Mouse (Mus musculus): ENCODE data around the gene Fbxo28.
"Not testable (repeated sequence)": the region's sequence is repeated elsewhere in the genome, so short reads cannot be mapped to it uniquely, and the experiment has no call there.

The Fbxo28 gene

DNA sequence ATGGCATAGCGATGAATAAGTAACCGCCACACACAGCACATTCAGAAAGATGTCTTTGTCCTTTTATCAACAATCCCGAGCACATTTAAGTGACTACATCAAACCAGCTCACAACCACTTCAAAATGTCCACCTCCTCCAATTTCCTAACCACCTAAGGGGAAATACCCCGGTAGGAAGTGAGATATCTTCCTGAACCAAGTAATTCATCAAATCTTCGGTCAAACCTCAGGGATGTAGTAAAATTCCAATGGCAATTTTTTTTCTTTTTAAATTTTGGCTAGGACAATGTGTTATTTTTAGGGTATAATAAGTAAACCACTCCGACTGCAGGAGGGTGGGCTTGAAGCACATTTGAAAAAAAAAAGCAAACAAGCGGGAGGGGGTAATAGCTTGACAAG lies 1.1 kb downstream of the Fbxo28 start:
- DNase-seq: no peak

DNA sequence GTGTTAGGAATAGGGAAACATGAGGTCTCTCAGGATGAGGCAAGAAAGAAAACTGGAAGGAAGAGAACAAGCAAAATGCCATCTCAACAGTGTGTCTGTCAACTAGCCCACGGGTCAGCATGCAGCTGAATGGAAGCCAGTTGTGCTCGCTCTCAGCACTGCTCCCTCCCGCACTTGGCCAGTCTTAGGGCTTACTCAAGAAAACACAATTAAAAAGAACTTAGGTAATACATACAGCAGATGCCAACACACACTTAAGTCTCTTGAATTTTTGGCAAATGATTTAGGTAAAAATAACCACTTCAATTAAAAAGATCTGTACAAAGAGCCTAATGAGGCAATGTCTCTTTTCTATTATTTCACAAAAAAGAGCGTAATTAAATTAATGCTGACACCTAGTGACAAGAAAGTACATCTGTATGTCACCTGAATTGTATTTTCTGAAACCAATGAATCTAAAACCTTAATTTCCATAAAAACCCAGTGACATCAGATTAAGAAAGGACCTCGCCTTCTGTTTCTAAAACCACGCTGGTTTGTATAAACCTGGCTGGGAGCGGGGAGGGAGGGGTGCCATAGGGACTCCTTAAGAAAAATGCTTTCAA lies 2.4 kb downstream of the Fbxo28 start:
- DNase-seq: no peak

DNA sequence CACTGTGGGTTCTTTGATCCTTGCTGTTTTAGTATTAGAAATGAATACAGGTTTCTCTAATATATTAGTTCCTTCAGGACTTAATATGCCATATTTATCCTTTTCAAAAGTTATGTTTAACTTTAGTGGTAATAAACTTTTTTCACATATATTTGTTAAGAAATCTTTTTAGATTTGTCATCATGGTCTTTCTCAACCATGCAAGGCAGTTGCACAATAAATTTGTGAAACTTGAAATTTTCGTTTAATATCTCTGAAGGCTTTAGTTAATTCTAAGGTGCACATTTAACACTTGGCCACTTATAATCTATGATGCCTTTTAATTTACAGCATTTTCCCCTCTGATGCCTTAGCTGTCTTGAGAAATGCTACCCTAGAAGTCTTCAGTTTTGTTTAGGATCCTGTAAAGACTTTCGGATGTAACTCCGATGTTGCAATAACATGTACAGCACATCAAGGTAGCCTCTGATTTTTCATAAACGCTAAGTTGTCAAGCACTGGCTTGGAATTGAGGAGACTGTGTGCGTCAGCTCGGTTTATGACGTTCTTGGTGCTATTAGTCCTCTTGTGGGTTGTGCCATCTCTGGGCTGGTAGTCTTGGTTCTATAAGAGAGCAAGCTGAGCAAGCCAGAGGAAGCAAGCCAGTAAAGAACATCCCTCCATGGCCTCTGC lies 7.5 kb downstream of the Fbxo28 start:
- no peak for DNase-seq

- no peak for DNase-seq
Measured at GRCm38 (mm10) chr1:182332090-182333034, 9.1 kb downstream of the Fbxo28 start.

DNA sequence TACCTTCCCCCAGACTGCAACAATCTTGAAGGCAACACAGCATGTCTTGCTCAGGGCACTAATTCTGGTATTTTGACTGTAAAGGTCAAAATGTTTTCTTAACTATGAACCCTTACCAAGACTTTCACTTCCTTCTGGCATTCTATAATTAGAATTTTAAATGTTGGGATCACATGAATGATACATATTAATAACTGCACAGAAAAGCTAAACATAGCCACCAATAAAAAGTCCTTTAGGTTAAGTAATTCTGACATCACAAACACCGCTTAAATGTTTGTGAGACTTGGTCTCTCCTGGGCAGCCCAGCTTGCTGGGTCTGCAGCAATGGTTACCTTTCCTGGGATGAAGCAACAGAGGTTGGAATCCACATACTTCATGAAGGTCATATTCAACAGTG lies 15.5 kb downstream of the Fbxo28 start:
- no peak for DNase-seq

GRCm38 (mm10) chr1:182324552-182324951 lies 16.9 kb downstream of the Fbxo28 start:
- DNase-seq: no peak

DNA sequence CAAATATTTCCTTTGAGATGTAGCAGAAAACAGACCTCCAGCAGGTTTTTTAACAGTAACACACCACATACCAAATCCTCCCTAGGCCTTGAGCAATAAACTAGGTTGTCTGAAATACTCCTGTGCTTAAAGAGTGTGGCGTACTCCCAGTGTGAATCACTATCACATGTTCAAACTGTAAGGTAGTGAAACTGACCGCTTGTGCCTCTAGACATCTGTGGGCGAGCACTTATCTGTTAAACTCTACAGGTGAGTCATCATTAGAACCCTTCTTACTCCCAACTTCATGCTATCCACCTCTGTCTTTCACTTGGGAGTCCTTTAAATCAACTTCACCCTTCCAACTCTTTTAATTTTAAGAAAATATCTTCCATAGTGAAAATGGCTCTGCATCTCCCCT lies 18.3 kb downstream of the Fbxo28 start:
- no peak for DNase-seq

GRCm38 (mm10) chr1:182314201-182314600 lies 27.2 kb downstream of the Fbxo28 start:
- DNase-seq: no peak

DNA sequence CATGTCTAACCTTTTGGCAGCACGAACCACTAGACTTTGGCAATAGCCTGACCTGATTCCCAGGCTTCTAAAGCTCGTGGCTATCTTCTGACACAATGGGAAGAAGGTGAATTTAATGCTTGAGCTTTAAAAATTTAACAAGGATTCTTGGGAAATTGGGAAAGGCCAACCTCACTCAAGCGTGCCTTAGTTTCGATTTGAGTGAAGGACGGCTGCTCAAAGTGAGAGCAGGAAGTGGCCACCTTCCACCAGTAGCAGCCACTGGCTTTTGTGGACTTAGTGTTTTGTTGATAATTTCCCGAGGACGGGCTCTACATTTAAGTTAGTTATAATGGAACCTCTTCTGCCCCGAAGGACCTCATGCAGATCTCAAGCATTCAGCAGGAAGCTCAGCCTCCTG lies 28.2 kb downstream of the Fbxo28 start:
- DNase-seq: no peak

GRCm38 (mm10) chr1:182311376-182311775 lies 30.1 kb downstream of the Fbxo28 start:
- DNase-seq: peak in 1 of 2 experiments; percentile 8

DNA sequence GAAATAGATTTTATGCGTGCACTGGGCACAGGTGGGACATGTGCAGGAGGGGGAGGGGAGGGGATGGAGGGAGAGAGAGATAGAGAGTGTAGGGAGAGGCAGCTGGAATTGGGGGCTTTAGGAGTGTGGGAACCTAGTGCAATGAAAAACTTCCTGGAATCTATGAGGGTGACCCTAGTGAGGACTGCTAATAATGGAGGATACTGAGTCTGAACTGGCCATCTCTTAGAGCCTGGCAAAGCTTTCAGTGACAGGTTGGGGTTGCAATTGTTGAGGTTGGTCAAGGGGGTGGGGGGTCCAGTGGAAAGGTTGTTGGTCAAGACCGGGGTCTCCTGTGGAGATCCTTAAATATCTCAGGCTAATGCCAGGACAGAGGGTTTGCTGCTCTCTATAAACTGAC lies 31.1 kb downstream of the Fbxo28 start:
- no peak for DNase-seq

- no peak for DNase-seq
Measured at GRCm38 (mm10) chr1:182309403-182309802, 32.0 kb downstream of the Fbxo28 start.

DNA sequence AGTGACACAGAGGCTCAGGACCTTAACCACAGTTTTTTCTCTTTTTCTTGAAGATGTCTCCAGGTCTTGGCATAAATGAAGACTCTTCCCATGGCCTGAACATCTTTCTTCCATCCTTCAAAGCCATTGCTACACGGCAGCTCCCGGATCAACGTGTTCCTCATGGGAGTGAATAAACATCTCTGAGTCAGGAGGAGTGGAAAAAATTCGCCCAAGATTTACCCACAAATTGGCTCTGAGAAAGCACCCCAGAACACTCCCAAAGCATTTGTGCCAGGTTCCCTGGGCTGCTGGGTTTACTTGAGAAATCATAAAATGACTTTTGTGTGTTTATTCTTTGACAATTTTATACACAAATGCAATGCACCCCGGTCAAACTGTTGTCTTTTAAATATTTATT lies 38.5 kb downstream of the Fbxo28 start:
- DNase-seq: no peak

DNA sequence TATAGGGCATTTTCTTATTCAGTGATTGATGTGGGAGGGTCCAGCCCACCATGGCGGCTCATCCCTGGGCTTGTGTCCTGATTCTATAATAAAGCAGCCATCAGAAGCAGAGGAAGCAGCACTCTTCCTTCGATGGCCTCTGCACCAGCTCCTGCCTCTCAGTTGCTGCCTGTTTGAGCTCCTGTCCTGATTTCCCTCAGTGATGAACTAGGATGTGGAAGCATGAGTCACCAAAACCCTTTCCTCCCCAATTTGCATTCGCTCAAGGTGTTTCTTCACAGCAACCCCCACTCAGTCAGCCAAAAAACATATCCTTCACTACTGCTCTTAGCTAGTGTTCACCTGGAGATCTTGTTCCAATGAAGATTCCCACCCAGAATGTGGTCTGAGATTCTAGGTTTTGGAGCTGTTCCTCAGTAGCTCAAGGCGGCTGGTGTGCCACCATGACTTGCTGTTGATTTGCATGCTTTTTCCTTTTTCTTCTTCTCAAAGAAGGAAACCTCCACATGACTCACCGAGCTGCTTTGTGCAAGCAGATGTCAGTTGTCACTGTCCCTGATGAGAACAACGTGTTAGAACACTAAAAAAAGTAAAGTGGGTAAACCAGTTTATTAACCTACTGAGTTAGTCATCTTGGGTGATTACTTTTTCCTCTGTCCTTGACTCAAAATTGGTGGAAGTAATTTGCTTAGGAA lies 39.1 kb downstream of the Fbxo28 start:
- no peak for DNase-seq

- no peak for DNase-seq
Measured at GRCm38 (mm10) chr1:182297821-182298220, 43.6 kb downstream of the Fbxo28 start.

GRCm38 (mm10) chr1:182297246-182297645 lies 44.2 kb downstream of the Fbxo28 start:
- no peak for DNase-seq

GRCm38 (mm10) chr1:182296816-182297215 lies 44.6 kb downstream of the Fbxo28 start:
- DNase-seq: no peak

GRCm38 (mm10) chr1:182296141-182296540 lies 45.3 kb downstream of the Fbxo28 start:
- no peak for DNase-seq

GRCm38 (mm10) chr1:182292291-182292690 lies 49.1 kb downstream of the Fbxo28 start:
- no peak for DNase-seq

DNA sequence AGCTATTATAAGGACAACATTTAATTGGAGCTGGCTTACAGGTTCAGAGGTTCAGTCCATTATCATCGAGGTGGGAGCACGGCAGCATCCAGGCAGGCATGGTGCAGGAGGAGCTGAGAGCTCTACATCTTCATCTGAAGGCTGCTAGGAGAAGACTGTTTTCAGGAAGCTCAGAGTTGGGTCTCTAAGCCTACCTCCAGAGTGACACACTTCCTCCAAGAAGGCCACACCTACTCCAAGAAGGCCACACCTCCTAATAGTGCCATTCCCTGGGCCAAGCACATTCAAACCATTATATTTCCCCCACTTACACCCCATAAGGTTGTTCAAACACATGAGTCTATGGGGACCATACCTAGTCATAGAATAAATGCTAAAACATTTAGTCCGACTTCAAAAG lies 50.7 kb downstream of the Fbxo28 start:
- DNase-seq: not testable (repeated sequence)

DNA sequence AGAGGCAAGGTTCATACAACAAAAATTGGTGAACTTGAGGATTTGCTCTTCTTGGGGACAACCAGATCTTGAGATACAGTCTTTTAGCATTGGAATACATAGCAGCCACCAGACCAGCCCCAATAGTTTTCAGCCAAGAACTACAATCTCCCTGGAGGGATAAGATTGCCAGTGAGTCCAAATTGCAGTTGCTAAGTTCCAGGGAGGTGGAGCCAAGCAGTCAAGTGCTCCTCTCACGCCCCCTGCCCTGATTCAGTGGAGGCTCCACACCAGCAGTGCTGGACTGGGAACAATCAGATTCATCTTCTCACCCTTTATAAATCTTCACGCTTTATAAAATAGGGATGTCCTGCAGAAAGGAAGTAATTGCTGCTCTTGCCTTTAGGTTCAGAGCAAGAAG lies 51.6 kb downstream of the Fbxo28 start:
- no peak for DNase-seq

GRCm38 (mm10) chr1:182288601-182289000 lies 52.8 kb downstream of the Fbxo28 start:
- no peak for DNase-seq

GRCm38 (mm10) chr1:182287781-182288180 lies 53.6 kb downstream of the Fbxo28 start:
- no peak for DNase-seq
